Comparison of ENCODE assay signal across 23 mouse cellular contexts in the genomic region with DNA sequence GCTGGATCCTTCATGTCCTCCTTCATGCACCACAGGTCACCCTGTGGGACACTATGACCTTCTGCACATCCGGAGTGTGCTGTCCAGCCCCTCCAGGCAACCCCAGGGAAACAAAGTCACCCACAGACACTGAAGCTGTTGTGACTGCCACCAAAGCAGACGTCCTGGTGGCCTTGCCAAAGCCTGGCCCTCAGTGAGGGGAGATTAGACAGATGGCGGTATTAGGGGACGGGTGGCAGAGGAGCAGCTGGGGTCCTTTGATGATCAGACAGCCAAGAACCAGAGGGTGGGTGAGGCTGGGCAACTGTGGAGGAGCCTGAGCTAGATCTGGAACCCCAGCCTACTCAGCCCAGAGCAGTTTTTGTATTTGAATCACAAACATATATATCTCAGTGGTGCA.
DNase-seq lines count a peak whose midpoint lies in the region; ATAC-seq and TF ChIP-seq lines count a peak whose summit lies in the region.
"Had no signal": no experiment of that assay in that cellular context is flagged by ENCODE, and none has a peak within 500 bp of the region (broad histone marks: within the 10 kb centered on the region; RNA-seq: fewer than 3 reads in every experiment).

No protein-coding gene starts in this region.

- H3K4me3 ChIP-seq in hindbrain, postnatal 0 days (ENCODE audit: low read length): no peak overlapping the region
- H3K4me3 ChIP-seq in hindbrain, embryonic 14.5 days (replicated peaks; ENCODE audit: low read length): no peak overlapping the region
- H3K4me3 ChIP-seq: embryonic facial prominence, embryonic 10.5 days; embryonic facial prominence, embryonic 12.5 days; forebrain, embryonic 13.5 days; forebrain, embryonic 15.5 days had no signal

- H3K9me3 ChIP-seq in hindbrain, postnatal 0 days (ENCODE audit: low read length): no peaks in the 10 kb centered on the region
- no peaks in the 10 kb centered on the region for H3K9me3 ChIP-seq in hindbrain, embryonic 14.5 days (ENCODE audit: control insufficient read depth, low read length)
- H3K9me3 ChIP-seq: embryonic facial prominence, embryonic 10.5 days; embryonic facial prominence, embryonic 12.5 days; forebrain, embryonic 13.5 days; forebrain, embryonic 15.5 days; G1E had no signal

- WGBS in hindbrain, postnatal 0 days: 52% methylated on average over 4 of the region's 4 CpGs
- 65% methylated on average over 4 of the region's 4 CpGs for WGBS in hindbrain, embryonic 14.5 days

- H3K9ac ChIP-seq in hindbrain, postnatal 0 days (replicated peaks; ENCODE audit: low read length): no peak overlapping the region
- no peak overlapping the region for H3K9ac ChIP-seq in hindbrain, embryonic 14.5 days
- H3K9ac ChIP-seq: embryonic facial prominence, embryonic 12.5 days; forebrain, embryonic 13.5 days; forebrain, embryonic 15.5 days; forebrain, postnatal 0 days had no signal

- H3K27me3 ChIP-seq in hindbrain, postnatal 0 days (ENCODE audit: insufficient read depth, low read length): no peaks in the 10 kb centered on the region
- H3K27me3 ChIP-seq in hindbrain, embryonic 14.5 days (ENCODE audit: control insufficient read depth, insufficient read depth, low read length): no peaks in the 10 kb centered on the region
- H3K27me3 ChIP-seq: embryonic facial prominence, embryonic 12.5 days; forebrain, embryonic 13.5 days; forebrain, embryonic 15.5 days had no signal

- H3K4me2 ChIP-seq in hindbrain, postnatal 0 days (ENCODE audit: low read depth, low read length): no peak overlapping the region
- H3K4me2 ChIP-seq in hindbrain, embryonic 14.5 days (replicated peaks): no peak overlapping the region
- H3K4me2 ChIP-seq: embryonic facial prominence, embryonic 12.5 days; forebrain, embryonic 13.5 days; forebrain, embryonic 15.5 days had no signal

- no peak for ATAC-seq in cerebellum, adult (ENCODE audit: insufficient number of reproducible peaks, low FRiP score, low TSS enrichment)
- ATAC-seq in hindbrain, postnatal 0 days: 0 out of 2 replicates have a peak, but pooled peaks have one; percentile 21
- ATAC-seq in hindbrain, embryonic 14.5 days (ENCODE audit: low FRiP score): no peak
- ATAC-seq: activated CD4-positive, CD25-positive, alpha-beta regulatory T cell, adult 4 months; CD4-positive, CD25-positive, alpha-beta regulatory T cell, adult 4 months; forebrain, embryonic 13.5 days; forebrain, embryonic 15.5 days; forebrain, postnatal 0 days; Patski had no signal

- no peaks in the 10 kb centered on the region for H3K36me3 ChIP-seq in hindbrain, postnatal 0 days (ENCODE audit: insufficient read depth, low read length)
- no peaks in the 10 kb centered on the region for H3K36me3 ChIP-seq in hindbrain, embryonic 14.5 days (replicated peaks; ENCODE audit: control insufficient read depth, insufficient read depth)
- H3K36me3 ChIP-seq: embryonic facial prominence, embryonic 10.5 days; embryonic facial prominence, embryonic 12.5 days; forebrain, embryonic 15.5 days; G1E had no signal

- no peak overlapping the region for H3K27ac ChIP-seq in hindbrain, postnatal 0 days
- H3K27ac ChIP-seq in hindbrain, embryonic 14.5 days: no peak overlapping the region
- H3K27ac ChIP-seq: embryonic facial prominence, embryonic 10.5 days; embryonic facial prominence, embryonic 12.5 days; forebrain, embryonic 13.5 days; forebrain, embryonic 15.5 days had no signal

- no peaks in the 10 kb centered on the region for H3K4me1 ChIP-seq in hindbrain, postnatal 0 days (ENCODE audit: insufficient read depth, low read length)
- H3K4me1 ChIP-seq in hindbrain, embryonic 14.5 days (replicated peaks; ENCODE audit: control insufficient read depth, insufficient read depth, low read length): no peaks in the 10 kb centered on the region
- H3K4me1 ChIP-seq: embryonic facial prominence, embryonic 10.5 days; embryonic facial prominence, embryonic 12.5 days; forebrain, embryonic 13.5 days; forebrain, embryonic 15.5 days had no signal

- DNase-seq in cerebellum, postnatal 10 days: peak; percentile 76 to 87
- peak; percentile 50 for DNase-seq in hindbrain, postnatal 0 days (ENCODE audit: low spot score)
- DNase-seq in hindbrain, embryonic 14.5 days (ENCODE audit: low spot score): no peak
- peak; percentile 65 for DNase-seq in retina, postnatal 1 day
- DNase-seq in retina, embryonic 14.5 days (ENCODE audit: low spot score): no peak
- DNase-seq: adrenal gland, adult 8-10 months; adrenal gland, postnatal 14 days; adrenal gland, postnatal 36 days; B cell, adult 2 months; cerebellum, adult 11 months; cerebellum, adult 2 months; cerebellum, adult 9-10 months; cerebellum, postnatal 25 days; forebrain, postnatal 0 days had no signal

- no peak for TF ChIP-seq CTCF in hindbrain, postnatal 0 days (IDR thresholded peaks at IDR 0.05; ENCODE audit: low read depth)

Comparison
In these comparisons a context has a peak if more than half of its experiments do, and no peak if none do; other contexts are left out.
1. DNase-seq: peak in cerebellum, postnatal 10 days (2 of 2), hindbrain, postnatal 0 days (single experiment) and retina, postnatal 1 day (single experiment); none in hindbrain, embryonic 14.5 days (single experiment) and retina, embryonic 14.5 days (single experiment).